Mouse (Mus musculus) adrenal gland, adult 2 months (tissue): ENCODE measurements around the gene Creb3l2. TPM values are rescaled to one million over a fixed set of nuclear protein-coding genes. Genes with fewer than 3 reads are reported as not detected.
"Not testable (repeated sequence)": the region's sequence is repeated elsewhere in the genome, so short reads cannot be mapped to it uniquely, and the experiment has no call there.

Experiments
- DNase-seq: peaks from one replicate; pipeline ENCODE4 v3.0.0; 2021
- polyA plus RNA-seq: library from polyadenylated mRNA; depleted of rRNA; stranded (reverse); fragments of >200 nt; gene quantifications from 2 replicates; pipeline ENCODE4 v1.2.3, GENCODE M21; 2012
- total RNA-seq, 2 experiments: library from RNA; stranded (reverse); gene quantifications; 2 replicates each; pipeline ENCODE4 v1.2.3; 2021

Gene Creb3l2
- total and polyA plus RNA-seq, 3 experiments: 48.4 to 85.5 (median 69.4) TPM

DNA sequence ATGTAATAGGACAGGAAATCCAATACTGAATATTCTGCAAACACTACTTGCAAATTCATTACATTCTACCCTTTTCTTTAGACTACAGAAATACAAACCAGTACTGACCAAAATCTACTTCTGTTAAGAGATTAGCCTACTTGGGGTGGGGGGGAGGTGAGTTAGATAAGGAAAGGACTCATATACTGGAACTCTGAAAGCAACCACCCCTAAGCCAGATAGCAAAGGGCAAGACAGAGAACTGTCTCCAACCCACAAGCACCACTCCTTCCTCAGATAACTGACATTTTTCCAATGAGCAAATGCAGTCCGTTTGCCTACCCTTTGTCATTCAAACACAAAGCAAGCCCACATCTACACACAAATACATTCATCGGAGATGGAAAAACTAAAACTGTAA lies 32.1 kb downstream of the Creb3l2 start:
- no peak for DNase-seq

DNA sequence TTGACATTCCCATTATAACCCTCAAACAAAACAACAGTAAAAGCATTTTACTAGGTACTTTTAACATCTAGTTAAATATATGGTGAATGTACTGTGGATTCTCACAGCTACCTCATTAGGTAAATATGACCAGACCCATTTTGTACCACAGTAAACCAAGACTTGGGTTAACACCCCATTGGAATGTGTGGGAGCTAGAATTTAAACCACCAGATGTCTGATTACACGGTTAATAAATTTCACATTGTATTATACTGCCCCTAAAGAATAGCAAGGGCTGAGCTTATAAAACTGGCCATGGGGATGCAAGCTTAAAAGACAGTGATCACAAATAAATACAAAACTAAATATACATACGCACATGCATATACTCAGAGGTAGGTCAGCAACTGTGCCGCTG lies 34.1 kb downstream of the Creb3l2 start:
- DNase-seq: no peak

DNA sequence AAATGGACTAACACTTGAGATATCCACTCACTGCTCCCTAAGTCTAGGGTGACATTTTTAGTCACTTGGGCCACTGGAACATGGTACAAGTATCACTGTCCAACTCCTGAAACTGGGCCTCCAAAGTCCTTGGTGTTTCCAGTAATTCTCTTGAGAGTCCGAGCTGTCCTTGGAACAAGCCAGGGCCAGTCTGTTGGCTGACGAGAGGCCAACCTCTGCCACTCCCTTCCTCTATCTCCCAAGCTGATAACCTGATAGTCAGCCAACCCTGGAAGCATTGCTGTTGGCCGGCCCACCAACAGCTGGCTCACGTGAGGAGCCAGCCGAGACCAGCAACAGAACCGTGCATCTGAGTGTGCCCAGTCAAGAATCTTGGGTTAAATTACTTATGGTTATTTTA lies 35.0 kb downstream of the Creb3l2 start:
- DNase-seq: peak; percentile 65

DNA sequence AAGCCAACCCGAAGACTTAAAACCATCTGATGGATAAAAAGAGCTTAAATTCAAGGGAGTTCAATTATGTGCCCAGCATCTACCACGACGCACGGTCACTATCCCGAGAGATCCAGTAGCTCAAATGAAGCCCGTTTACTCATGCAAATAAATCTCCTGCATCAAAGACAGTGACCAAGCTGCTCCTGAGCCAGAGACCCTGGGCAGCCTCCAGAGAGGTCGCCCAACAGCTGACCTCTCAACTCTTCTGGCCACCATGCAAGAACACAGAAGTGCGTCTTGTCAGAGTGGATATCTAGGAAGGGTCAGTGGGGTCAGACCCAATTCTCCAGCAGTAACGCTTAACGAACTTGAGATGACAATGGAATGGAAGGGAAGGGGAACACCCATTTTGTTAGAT lies 35.9 kb downstream of the Creb3l2 start:
- peak; percentile 58 for DNase-seq

DNA sequence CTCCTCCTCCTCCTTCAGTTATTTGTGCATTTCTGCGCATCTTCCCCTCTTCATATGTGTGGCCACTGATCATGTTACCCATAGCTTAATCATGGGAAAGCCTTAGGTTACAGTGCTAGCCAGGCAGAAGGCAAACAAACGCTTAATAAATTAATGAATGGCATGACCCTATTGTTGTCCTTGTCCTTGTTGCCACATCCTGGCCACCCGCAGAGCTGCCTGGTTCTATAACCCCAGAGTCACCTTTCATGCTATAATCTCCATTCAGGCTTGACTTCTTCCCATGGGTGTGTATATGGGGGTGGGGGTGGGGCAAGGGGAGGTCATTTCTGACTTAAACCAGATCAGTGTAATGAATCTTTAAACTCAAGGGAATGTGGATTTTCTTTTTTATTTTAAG lies 37.6 kb downstream of the Creb3l2 start:
- DNase-seq: peak; percentile 43

DNA sequence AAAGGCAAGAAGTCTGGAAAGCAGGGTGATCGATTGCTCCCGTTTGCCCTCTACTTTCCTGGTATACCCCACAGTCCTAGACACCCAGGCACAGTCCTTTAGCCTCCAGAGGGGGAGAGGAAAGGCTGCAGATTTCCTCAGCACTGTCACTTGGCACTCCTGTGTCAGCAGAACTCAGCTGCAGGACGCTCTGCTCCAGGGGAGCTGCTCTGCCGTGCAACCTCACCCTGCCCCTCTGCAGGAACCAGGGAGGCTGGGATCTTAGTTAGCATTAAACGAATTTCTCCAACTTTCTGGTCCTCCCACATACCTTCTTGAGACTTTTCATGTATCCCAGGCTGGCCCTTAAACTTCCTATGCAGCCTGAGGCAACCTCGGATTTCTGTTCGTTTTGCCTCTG lies 40.0 kb downstream of the Creb3l2 start:
- no peak for DNase-seq

DNA sequence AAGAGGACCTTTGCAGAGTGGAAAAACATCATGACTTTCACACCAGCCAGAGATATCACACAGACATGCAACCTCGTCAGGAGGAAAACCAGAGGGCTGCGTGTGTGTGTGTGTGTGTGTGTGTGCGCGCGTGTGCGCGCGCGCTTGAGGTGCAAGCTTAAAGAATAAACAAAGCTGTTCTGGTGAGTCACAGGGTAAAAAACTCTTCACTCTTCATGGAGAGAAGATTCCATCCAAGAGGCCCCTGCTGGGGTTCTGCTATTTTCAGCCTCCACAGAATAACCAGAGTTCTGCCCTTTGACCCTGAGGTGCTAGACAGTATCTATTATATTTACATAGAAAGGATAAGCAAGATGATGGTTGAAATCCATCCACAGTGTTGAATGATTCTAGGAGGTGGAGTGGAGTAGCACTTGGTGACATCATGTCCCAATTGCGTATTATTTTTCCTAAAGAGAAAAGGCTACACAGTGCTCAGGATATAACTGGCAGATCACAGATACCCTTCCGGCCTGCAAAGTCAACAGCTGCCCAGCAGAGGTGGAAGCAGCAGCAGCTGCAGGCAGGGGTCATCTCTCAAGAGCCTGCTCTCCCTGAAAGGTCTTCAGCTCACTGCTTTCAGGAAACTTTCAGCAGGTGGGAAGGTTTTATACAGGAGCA lies 41.0 kb downstream of the Creb3l2 start:
- no peak for DNase-seq

DNA sequence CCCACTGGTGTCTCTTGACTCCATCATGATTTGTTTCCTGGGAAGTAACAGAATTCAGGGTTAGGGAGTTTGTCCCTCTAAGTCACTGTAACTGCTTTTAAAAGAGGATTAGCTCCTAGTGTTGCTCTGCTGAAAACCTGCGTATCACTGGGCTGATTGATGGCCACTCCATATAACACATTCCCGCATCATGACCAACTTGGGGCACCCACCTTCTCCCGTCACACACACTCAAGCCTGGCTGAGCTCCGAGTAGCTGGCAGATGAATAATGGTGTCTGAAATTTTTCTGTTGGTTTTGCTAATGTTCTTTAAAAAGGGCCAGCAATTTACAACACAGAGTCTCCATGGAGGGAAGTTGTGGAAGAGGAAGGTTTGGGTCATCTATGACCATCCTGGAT lies 41.8 kb downstream of the Creb3l2 start:
- DNase-seq: no peak

DNA sequence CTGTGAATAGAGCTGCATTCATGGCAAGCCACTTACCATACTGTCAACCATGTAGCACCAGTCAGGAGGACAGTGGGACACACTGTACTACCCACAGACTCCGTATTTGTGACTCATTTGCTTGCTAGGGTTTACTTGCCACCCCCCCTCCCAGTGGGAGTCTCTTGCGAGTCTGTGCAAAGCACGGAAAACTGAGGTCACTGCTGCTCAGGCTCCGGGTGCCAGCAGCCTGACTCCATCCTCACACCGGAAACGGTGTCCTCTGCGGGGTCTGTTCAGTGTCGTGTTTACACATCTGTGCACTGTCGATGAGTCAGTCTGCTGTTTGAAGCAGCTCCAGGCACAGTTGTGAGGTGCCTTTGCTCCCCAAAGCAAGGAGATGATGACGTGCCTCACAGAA lies 43.0 kb downstream of the Creb3l2 start:
- peak; percentile 70 for DNase-seq

DNA sequence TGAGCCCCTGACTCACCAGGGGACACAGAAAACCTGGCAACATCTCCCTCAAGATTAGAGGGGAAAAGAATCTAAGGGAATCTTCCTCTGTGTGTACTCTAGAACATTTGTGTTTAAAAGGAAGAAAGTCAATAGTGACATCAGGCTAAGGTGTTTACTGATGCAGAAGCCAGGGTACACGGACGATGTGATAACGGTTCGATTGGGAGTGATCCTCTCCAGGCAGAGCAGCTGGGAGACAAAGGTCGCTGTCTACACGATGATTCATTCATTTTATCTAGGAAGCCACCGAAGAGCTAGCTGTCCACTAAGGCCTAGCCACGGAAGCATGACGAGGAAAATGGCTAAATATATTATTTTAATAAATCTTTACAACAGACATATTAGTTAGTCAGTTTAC lies 44.0 kb downstream of the Creb3l2 start:
- peak; percentile 43 for DNase-seq

DNA sequence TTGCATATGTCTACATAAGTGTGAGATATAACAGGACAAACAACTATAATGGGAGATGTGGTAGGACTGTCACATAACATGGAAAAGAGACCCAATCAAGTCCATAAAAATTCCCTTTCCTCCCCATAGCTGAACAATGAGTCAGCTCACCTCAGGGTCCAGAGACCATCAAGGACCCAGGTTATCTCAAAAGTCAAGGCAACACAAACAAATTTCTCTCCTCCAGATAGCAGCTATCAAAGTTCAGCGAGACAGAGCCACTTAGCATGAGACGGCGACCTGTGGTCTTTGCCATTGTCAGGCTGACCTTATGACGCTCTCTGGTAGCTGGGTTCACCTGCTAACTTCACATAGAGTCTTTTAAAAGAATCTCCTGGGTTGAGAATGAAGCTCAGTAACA lies 44.7 kb downstream of the Creb3l2 start:
- DNase-seq: no peak

DNA sequence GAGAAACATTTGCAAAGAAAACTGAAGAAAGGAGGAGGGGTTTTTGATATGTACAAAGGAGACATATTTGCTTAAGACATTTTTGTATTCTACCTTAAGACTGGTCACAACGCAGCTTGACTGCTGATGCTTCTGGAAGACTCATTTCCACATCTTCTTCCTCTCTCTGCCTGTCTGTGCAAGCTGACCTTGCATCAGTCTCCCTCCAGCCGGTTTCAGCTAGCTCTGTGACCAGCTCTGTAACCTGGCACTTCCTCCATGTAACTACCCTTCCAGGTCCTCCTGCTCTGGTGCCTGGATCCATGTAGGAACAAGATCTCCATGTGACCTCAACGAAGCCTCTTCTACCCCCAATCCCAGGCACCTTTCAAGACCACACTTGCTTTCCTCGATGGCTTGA lies 45.8 kb downstream of the Creb3l2 start:
- DNase-seq: no peak

DNA sequence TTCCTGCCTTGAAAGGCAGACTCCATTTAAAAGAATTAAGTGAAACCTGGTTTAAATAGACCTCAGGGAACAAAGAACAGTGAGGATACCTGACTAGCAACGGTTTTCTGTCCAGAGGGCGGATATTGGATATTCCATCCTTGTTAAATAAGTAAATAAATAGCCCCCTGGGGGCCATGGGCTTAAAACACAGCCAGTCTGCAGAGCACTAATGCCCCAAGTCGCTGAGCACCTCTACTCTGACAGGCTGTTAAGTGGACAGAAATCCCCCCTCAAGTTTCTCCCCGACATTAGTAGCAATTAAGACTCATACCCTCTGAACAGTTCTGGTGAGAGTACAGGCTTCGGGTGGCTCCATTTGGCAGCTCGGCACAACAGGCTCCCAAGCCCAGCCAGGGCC lies 48.7 kb downstream of the Creb3l2 start:
- DNase-seq: no peak

DNA sequence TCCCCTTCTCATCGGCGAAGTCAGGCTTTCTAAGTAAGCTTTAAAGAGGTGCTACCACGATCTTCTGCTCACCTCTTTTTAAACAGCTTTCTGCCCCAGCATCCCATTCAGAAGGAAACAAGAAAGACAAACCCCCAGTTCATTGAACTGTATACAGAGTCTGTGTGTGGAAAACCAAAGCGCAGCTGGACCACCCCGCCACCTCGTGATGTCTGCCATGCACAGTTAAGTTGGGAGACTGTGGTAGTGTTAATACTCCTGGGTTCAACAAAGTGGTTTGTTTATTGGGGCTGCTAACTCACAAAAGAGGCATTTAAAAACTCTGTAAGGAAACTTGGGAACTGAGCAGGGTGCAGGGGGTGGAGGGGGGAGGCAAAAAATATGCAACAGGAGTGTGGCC lies 49.7 kb downstream of the Creb3l2 start:
- DNase-seq: no peak

DNA sequence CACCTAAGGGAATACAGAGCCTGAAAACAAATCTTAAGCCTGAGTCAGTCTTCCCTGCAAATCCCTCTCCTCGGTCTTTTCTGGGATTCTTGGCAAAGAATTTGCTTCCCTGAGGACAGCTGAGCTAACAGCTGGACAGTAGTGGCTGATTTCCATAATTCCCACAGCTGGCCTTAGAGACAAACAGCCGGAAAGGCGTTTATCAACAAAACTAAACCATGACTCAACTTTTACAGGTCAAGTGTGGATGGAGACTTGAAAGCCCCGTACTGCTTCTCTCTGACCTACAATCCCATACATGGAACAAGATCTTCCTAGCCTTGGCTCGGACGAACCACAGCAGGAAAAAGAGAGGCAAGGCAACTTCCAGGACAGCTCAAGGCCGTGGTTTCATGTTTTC lies 50.6 kb downstream of the Creb3l2 start:
- DNase-seq: peak; percentile 46

DNA sequence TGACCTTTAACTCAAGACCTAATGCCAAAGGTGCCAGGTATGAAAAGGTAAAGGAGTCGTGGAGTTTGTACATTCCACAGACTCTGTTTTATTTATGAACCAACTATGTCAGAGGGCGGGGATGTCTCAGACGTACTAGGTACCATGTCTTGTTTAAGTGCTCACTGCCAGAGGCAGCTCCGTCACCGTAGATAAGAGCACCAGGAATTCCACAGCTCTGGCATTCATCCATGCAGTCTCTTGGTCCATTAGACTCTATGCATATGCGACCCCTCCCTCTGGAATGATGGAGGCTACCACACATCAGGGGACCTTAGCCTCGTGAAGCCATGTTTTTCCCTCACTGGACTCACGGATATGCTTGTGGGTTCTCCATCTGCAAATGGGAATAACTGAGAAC lies 53.0 kb downstream of the Creb3l2 start:
- DNase-seq: no peak

DNA sequence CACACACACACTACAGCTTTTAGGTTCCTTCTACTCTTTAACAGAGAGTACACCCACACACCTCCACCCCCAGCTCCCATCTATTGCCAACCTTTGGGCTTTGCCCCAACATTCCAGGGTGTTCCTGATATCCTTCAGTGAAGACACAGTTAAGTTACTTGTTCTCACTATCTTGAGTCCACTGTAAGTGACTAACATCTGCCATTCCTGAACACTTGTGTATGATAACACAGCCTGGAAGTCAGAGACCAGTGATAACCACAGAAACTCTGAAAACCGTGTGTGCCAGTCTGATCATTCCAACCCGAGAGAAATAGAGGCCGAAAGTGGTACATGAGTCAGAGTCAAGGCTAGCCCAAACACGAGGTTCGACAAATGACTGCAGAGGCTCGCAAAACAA lies 53.4 kb downstream of the Creb3l2 start:
- no peak for DNase-seq

DNA sequence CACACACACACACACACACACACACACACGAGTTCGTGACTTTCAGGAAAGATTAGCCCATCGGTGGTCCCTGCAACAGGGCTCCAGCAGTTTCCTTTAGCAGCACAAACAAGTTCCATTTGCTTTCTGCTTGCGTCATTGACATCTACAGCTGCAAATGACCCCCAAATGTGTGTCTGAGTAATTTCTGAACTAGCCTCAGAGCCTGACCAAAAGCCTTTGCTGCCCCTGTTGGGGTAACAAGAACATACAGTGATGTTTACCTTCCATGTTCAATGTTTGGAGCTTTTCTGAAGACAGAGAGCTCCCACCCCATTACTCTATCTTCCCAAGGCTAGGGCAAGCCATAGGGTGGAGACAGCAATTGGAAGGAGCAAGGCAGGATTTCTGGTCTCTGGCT lies 54.7 kb downstream of the Creb3l2 start:
- no peak for DNase-seq

DNA sequence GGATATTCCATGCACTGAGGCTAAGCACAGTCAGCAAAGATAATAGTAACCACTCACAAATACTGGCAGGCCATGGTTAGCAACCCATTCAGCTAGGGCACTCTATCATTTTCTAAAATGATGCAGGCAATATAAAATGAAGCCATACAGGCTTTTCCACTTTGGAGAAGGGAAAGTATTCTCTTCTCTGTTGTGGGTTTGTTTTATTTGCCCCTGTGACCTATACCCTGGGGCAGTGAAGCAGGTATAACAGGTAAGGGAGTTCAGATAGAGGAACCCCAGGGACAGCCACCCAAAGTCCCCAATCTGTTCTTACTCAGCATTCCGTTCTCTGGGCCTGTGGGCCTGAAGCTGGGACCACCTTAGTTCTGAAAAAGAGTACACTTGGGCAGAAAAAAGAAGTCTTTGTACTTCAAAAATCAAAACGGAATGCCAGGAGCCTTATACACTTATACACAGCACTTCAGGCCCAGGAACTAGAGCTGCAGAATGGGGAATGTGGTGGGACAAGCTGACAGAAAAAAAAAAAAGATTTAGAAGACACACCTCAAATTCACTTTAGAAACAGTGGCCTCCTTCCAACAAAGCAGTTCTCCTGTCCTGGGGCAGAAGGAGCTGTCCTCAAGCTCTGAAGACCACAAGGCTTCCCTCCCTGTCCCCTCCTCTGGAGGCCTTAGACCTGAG lies 56.2 kb downstream of the Creb3l2 start:
- DNase-seq: no peak

DNA sequence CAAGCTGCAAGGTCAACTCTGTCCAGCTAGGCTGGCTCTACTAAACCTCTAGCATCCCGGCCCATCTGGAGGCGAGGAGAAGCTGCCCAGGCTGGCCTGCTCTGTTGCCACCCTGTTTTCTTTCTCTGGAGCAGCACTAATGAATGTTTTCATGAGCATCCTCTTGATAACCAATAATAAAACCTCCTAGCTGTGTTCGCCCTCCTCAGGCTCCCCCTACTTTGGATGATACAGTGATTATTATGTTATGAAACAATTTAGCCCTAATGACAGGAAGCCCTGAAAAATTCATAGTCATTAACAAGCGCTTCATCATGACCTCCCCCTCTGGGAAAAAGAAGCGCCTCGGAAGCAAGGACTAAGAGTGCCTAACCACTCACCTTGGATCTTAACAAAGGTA lies 59.2 kb downstream of the Creb3l2 start:
- no peak for DNase-seq

DNA sequence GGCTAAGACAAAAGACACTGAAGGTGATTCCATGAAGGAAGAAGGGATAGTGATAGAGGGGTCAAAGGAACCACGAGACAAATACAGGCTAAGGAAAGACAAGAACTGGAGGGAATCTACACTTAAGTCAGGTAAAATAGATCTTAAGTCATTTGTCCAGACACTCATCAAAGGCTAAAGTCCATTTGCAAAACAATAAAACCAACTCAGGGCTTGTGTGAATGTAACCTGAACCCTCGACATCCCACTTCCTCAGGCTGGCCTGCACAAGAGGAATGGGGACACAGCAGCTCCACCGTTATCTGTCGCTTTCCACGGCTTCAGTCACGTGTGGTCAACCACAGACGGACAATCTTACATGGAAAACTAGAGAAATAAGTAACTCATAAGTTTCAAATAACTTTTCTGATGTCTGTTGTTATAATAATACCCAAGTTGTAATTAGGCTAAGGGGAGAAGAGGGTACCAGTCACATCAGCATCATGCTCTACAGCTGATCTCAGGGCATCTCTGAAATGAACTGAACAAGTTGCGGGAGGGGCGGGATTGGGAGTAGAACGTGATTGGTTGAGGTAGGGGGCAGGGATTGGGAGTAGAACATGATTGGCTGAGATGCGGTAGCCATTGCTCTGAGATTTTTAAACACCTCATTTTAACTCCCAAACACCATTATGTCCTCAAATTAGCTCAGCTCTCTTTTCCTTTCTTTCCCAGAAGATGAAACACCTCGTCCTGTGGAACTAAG lies 63.9 kb downstream of the Creb3l2 start:
- no peak for DNase-seq

DNA sequence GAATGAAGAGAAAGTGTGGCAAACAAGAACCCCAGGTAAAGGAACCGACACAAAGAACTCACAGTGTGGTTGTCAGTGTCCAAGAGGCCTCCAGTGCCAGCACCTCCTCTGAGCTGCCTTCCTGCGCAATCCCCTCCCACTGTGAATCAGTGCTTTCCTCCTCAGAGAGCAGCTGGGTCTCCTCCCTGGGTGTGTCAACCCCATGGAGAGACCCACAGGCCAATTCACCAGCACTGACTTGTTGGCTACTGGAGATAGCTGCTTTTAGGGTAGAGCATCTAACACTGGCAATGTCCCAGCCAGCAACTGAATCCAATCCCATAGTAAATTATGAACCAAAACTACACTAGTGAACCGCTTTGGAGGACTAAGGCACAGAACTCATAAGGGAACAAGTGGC lies 64.6 kb downstream of the Creb3l2 start:
- not testable (repeated sequence) for DNase-seq

DNA sequence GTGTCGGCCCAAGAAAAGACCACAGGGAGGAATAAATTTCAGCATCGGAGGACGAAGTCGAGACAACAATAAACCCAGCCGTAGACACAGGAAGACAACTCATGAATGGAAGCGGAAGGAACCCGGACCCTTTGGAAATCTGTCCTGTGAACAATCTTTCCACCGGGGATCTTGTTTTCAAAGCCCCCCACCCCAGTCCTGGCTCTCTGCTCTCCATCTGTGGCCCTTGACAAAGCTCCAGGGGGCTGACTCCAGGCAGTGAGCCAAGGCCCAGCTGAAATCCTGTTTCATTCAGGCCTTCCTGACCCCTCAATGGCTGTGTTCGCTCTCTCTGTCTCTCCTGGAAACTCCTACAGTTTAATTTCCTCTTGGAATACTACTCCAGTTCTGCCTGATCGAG lies 66.5 kb downstream of the Creb3l2 start:
- no peak for DNase-seq

DNA sequence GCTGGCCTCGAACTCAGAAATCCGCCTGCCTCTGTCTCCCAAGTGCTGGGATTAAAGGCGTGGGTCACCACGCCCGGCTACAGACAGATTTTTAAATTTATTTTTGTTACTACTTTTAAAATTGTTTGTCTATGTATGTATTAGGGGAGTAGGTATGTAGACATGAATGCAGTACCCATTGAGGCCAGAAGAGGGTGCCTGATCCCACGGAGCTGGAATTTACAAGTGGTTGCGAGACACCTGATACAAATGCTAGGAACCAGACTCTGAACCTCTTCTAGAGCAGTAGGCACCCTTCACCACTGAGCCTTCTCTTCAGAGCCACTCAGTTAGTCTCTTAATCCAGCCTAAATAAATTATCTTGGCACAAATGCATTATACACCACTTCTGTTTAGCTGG lies 70.6 kb downstream of the Creb3l2 start:
- no peak for DNase-seq
